ENCODE assay signal across 19 mouse cellular contexts in the genomic region with DNA sequence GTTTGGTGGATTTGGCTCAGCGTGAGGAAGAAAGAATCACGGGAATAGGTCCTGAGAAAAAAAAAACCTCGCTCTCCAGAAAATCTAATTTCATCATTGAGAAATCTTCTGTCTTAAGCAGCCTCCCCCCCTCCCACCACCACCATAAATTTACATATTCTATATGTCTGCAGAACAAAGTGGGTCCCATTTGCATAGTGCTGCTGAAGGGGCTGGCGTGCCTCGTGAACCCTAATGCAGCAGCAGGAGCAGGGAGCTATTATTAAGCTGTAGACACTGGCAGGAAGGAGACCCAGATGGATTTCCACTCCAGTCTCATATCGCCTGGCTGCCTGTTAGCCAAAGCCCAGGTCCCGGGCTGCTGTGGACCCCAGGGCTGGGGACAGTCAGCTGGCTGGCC.
DNase-seq lines count a peak whose midpoint lies in the region; ATAC-seq and TF ChIP-seq lines count a peak whose summit lies in the region.
"Had no signal": no experiment of that assay in that cellular context is flagged by ENCODE, and none has a peak within 500 bp of the region (broad histone marks: within the 10 kb centered on the region; RNA-seq: fewer than 3 reads in every experiment).

No protein-coding gene starts in this region.

- 28% methylated on average over 7 of the region's 7 CpGs for WGBS in forebrain, embryonic 12.5 days
- WGBS in forebrain, embryonic 11.5 days, result 34% methylated on average over 7 of the region's 7 CpGs
- 25% methylated on average over 7 of the region's 7 CpGs for WGBS in hindbrain, embryonic 13.5 days
- 22% methylated on average over 7 of the region's 7 CpGs for WGBS in midbrain, embryonic 13.5 days

- no peak overlapping the region for H3K4me2 ChIP-seq in forebrain, embryonic 12.5 days
- no peak overlapping the region for H3K4me2 ChIP-seq in forebrain, embryonic 11.5 days (ENCODE audit: low read depth, low read length, severe bottlenecking)
- H3K4me2 ChIP-seq in hindbrain, embryonic 13.5 days, result 0 out of 2 replicates have a peak overlapping the region, but pooled peaks have one; percentile 3
- no peak overlapping the region for H3K4me2 ChIP-seq in midbrain, embryonic 13.5 days (replicated peaks)
- H3K4me2 ChIP-seq: embryonic facial prominence, embryonic 12.5 days; limb, embryonic 13.5 days had no signal

- H3K4me1 ChIP-seq in forebrain, embryonic 12.5 days, result peaks cover 61% of the 10 kb centered on the region
- peaks cover 9% of the 10 kb centered on the region for H3K4me1 ChIP-seq in forebrain, embryonic 11.5 days (replicated peaks; ENCODE audit: control insufficient read depth, insufficient read depth, low read length)
- H3K4me1 ChIP-seq in hindbrain, embryonic 13.5 days (replicated peaks), result peaks cover 34% of the 10 kb centered on the region
- H3K4me1 ChIP-seq in midbrain, embryonic 13.5 days (replicated peaks), result peaks cover 63% of the 10 kb centered on the region
- H3K4me1 ChIP-seq: embryonic facial prominence, embryonic 12.5 days; heart, embryonic 10.5 days had no signal

- 0 out of 2 replicates have a peak, but pooled peaks have one; percentile 42 for ATAC-seq in forebrain, embryonic 12.5 days (ENCODE audit: low FRiP score)
- ATAC-seq in forebrain, embryonic 11.5 days (replicated peaks; ENCODE audit: low FRiP score), result no peak
- no peak for ATAC-seq in hindbrain, embryonic 13.5 days (ENCODE audit: low FRiP score)
- ATAC-seq in midbrain, embryonic 13.5 days, result 0 out of 2 replicates have a peak, but pooled peaks have one; percentile 15
- ATAC-seq in erythroblast, adult 5-6 weeks (replicated peaks; ENCODE audit: low FRiP score, poor library complexity, severe bottlenecking), result no peak
- ATAC-seq: Patski had no signal

- no peak for TF ChIP-seq POLR2A in brain, embryonic 14.5 days (IDR thresholded peaks at IDR 0.05; ENCODE audit: borderline replicate concordance, extremely low read depth, insufficient read depth, insufficient read length, poor library complexity, severe bottlenecking)

- TF ChIP-seq CTCF in brain, embryonic 14.5 days (IDR thresholded peaks at IDR 0.05; ENCODE audit: borderline replicate concordance, extremely low read depth, insufficient read depth, insufficient read length), result no peak

- peak overlapping the region; percentile 84 for H3K27ac ChIP-seq in forebrain, embryonic 12.5 days
- H3K27ac ChIP-seq in forebrain, embryonic 11.5 days (ENCODE audit: low read depth, low read length), result no peak overlapping the region
- peak overlapping the region; percentile 83 for H3K27ac ChIP-seq in hindbrain, embryonic 13.5 days
- peak overlapping the region; percentile 83 for H3K27ac ChIP-seq in midbrain, embryonic 13.5 days
- H3K27ac ChIP-seq: embryonic facial prominence, embryonic 12.5 days; heart, embryonic 10.5 days; limb, embryonic 13.5 days; liver, embryonic 14.5 days had no signal

- peak overlapping the region; percentile 2; the same call in 1 of the 2 replicates for H3K9ac ChIP-seq in forebrain, embryonic 12.5 days
- no peak overlapping the region for H3K9ac ChIP-seq in forebrain, embryonic 11.5 days (ENCODE audit: low read length)
- peak overlapping the region; percentile 39; the same call in 1 of the 2 replicates for H3K9ac ChIP-seq in hindbrain, embryonic 13.5 days
- peak overlapping the region; percentile 41; the same call in 1 of the 2 replicates for H3K9ac ChIP-seq in midbrain, embryonic 13.5 days (replicated peaks)
- H3K9ac ChIP-seq: embryonic facial prominence, embryonic 12.5 days; limb, embryonic 13.5 days; liver, embryonic 14.5 days had no signal

- no peak overlapping the region for H3K4me3 ChIP-seq in forebrain, embryonic 12.5 days (replicated peaks)
- no peak overlapping the region for H3K4me3 ChIP-seq in forebrain, embryonic 11.5 days (ENCODE audit: low read depth, low read length)
- no peak overlapping the region for H3K4me3 ChIP-seq in hindbrain, embryonic 13.5 days
- H3K4me3 ChIP-seq in midbrain, embryonic 13.5 days (replicated peaks), result no peak overlapping the region
- H3K4me3 ChIP-seq: embryonic facial prominence, embryonic 12.5 days; heart, embryonic 10.5 days; limb, embryonic 13.5 days had no signal

- no peak for DNase-seq in forebrain, embryonic 11.5 days (ENCODE audit: low spot score)
- peak; percentile 86 for DNase-seq in brain, embryonic 14.5 days (ENCODE audit: low read depth)
- no peak for DNase-seq in layer of hippocampus, adult 18-20 months (ENCODE audit: low spot score in 2 of 2)
- no peak for DNase-seq in Muller cell, postnatal 12 days (ENCODE audit: inconsistent ontology term)
- DNase-seq: adrenal gland, adult 8-10 months; cerebellum, adult 9-10 months; kidney, adult 18-20 months; kidney, postnatal 36 days; right cerebral cortex, postnatal 25 days; thymus, adult 2 months had no signal

- H3K9me3 ChIP-seq in forebrain, embryonic 12.5 days, result no peaks in the 10 kb centered on the region
- no peaks in the 10 kb centered on the region for H3K9me3 ChIP-seq in forebrain, embryonic 11.5 days (ENCODE audit: control insufficient read depth, low read length)
- no peaks in the 10 kb centered on the region for H3K9me3 ChIP-seq in hindbrain, embryonic 13.5 days
- H3K9me3 ChIP-seq in midbrain, embryonic 13.5 days, result no peaks in the 10 kb centered on the region
- H3K9me3 ChIP-seq: embryonic facial prominence, embryonic 12.5 days had no signal

- H3K36me3 ChIP-seq in forebrain, embryonic 12.5 days (replicated peaks), result no peaks in the 10 kb centered on the region
- H3K36me3 ChIP-seq in forebrain, embryonic 11.5 days (ENCODE audit: control insufficient read depth, insufficient read depth, low read length), result no peaks in the 10 kb centered on the region
- H3K36me3 ChIP-seq in hindbrain, embryonic 13.5 days, result no peaks in the 10 kb centered on the region
- H3K36me3 ChIP-seq in midbrain, embryonic 13.5 days, result no peaks in the 10 kb centered on the region
- H3K36me3 ChIP-seq: embryonic facial prominence, embryonic 12.5 days; heart, embryonic 10.5 days; limb, embryonic 13.5 days had no signal

- H3K27me3 ChIP-seq in forebrain, embryonic 12.5 days, result peaks cover 12% of the 10 kb centered on the region
- peaks cover 2% of the 10 kb centered on the region; the same call in 1 of the 2 replicates for H3K27me3 ChIP-seq in forebrain, embryonic 11.5 days (ENCODE audit: control insufficient read depth, insufficient read depth, low read length)
- H3K27me3 ChIP-seq in hindbrain, embryonic 13.5 days, result peaks cover 20% of the 10 kb centered on the region; the same call in 1 of the 2 replicates
- H3K27me3 ChIP-seq in midbrain, embryonic 13.5 days, result no peaks in the 10 kb centered on the region

Comparison
In these comparisons a context has a peak if more than half of its experiments do, and no peak if none do; other contexts are left out.
1. ATAC-seq: peak in forebrain, embryonic 12.5 days (single experiment) and midbrain, embryonic 13.5 days (single experiment); none in forebrain, embryonic 11.5 days (single experiment), hindbrain, embryonic 13.5 days (single experiment) and erythroblast, adult 5-6 weeks (single experiment).